Mouse (Mus musculus): ENCODE measurements around the gene Hsph1.

Hsph1 gene

DNA sequence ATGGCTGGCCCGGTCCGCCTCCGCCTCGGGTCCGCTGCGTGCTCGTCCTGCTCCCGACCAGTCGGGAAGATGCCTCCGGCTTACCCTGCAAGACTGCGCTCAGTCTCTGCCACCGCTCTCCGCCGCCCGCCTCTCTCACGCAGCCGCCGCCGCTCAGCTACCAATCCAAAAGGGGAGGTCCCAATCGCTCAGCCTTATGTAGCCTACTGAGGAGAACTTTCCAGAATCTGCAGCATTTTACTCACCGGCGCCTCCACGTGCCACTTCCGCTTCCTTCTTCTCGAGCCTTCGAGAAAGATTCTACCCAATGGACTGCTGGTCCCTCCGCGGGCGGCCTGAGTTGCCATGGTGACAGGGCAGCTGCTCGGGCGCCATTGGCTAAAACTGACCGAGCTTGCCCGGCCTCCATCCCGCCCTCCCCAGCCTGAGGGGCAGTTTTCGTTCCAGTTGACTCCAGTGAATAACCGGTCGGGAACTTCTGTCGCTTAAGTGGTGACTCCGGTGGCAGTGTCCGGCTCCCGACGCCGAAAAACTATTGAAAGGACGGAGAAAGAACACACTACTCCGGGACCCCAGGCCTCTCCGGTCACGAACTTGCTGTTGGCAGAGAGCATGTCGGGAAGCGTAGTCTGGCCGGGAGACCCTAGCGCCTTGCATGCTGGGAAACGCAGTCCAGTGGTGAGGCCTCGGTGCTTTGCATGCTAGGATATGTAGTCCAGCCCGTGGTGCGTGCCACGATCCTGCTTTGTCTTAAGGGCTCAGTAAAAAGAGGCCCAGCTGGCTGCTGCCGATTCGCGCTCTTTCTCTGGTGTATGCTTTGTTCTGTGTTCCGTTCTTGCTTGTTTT lies at the start of gene Hsph1:
Gene Hsph1 (minus strand): TSS at position 302 of the 846 bp plus-strand sequence.
- peak; percentile 100 for DNase-seq

DNA sequence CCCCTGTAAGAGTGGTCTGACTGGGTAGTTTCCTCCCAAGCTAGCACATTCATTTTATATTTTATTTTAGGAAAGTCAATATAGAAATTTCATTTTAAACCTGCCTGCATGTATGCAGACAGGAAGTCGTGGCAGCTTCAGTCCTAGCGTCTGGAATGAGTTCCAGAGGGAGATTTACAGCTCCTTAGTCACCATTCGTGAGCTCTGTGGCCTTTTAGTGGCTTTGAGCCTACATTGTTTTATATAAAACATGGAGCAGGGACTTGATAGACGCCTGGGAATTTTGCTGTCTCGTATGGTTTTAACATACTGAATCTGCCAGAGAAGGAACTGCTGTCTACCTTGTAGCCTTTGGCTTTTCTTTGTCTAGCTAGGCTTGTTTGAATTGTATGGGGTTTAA lies 44.8 kb upstream of the Hsph1 start:
- no peak for DNase-seq

DNA sequence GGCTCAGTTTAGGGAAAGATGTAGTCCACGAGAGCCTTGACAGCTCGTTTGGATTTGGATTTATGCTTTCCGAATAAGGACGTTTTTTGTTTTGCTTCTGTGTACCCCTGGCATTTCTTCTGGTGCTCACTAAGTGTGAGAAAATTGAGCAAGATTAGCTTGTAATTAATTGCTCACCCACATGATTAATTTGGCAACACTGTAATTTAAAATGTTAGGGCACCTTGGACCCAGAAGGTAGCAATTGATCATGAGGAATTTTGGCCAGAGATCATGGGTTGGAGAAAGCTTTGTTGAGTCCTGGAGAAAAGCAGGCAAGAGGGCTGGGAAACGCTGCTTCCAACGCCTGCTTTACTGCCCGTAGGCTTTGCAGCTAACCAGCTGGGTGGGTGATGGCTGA lies 43.7 kb upstream of the Hsph1 start:
- no peak for DNase-seq

DNA sequence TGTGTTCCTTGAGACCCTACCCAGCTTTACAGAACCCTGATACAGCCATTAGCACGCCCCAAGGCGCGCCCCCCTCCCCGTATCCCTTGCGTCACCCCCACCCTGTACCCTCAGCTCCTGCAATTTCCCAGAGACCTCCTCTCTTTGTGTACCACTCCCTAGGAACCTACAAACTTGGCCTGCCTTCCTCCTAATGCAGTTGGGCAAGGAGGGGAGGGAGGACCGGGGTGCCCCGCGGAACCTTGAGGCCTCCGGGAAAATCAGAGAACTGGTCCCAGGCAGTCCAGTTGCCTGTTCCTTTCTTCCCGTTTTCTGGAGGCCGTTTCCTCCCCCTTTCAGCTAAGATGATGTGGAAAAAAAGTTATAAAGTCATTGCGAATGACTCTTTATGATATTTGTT lies 43.2 kb upstream of the Hsph1 start:
- peak; percentile 6 for DNase-seq

DNA sequence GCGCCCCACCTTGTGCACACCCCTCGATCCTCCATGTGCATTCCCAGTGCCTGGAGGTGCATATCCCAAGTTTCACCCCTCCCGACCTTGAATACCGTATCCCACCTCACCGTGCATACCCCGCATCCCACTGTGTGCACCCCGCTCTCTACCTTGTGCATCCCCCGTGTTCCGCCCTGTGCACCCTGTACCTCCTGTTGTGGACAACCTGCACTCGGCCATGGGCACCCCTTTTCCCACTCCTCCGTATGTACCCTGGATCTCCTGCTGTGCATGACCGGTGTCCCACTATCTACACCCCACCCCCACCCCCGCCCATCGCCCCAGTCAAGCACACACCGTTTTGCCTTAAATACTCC lies 42.8 kb upstream of the Hsph1 start:
- DNase-seq, result peak; percentile 8

DNA sequence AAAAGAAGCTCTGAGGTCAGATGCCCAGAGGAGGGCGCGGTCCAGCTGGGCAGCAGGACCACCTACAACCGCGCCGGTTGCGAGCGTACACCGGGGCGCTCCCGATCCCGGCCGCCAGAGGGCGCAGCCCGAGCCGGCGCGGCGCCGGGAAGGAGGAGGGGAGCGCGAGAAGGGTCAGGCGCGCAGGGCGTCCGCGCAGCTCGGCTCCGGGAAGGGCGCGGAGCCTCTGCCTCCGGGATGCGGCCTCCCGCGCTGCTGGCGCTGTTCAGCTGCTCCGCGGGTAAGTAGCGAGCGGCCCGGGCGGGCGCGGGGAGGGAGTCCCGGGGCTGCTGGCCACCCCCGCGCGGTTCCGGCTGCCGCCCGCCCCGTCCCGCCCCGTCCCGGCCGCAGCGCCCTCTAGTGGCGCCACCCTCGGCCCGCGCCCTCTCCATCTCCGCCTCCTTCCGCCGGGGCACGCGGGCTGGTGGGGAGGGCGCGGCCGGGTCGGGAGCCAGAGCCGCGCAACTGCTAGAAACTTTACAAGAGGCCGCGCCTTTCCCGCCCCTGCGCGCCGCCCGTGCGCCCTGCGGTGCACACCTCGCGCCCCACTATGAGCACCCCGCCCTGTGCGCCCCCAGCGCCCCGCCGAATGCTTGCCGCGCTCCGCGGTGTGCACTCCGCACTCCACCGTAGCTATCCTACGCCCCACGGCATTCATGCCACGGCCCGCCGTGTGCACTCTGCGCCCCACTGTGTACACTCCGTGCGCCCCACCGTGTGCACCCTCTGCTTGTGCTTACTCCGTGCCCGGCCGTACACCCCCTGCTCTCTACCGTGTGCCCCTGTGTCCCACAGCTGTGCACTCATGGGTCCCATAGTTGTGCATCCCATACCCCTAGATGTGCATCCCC lies 42.2 kb upstream of the Hsph1 start, which contains the start of gene B3glct:
Gene B3glct (plus strand): TSS at position 131 of the 890 bp plus-strand sequence.
- DNase-seq, result peak; percentile 78

DNA sequence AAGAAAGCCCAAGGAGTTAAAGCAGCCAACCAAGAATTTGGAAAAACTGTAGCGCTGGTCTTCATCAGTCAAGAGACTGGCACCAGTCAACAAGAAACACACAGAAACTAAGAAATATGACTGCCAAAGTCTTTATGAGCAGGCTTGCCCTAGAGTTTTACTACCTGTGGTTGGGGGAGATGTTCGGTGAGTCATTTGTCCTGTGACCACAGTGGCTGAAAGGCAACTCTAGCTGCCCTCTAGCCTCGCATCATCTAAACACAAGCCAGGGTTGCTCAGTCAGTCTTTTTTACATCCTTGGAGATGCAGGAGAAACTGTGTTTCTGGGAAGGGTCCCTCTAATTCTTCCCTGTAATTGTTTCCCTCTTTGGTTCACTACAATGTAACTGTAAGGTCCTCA lies 41.0 kb upstream of the Hsph1 start:
- no peak for DNase-seq

DNA sequence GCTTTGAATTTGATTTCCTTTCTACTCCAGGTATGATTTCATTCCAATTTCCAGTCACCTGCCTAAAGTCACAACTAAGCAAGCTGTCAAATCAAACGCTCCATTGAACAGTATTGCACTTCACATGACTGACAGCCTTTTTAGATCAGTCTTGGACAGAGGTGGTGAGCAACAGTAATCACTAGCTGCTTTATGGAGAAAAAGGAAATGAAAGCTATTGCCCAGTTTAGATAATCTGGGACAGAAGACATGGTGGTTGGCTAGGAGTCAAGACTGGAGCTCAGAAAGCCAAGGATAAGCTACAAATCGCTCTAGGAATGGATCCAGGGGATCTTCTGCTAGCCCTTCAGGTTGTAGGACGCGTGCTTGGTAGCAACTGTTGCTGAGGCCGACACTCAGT lies 27.2 kb upstream of the Hsph1 start:
- DNase-seq, result no peak

DNA sequence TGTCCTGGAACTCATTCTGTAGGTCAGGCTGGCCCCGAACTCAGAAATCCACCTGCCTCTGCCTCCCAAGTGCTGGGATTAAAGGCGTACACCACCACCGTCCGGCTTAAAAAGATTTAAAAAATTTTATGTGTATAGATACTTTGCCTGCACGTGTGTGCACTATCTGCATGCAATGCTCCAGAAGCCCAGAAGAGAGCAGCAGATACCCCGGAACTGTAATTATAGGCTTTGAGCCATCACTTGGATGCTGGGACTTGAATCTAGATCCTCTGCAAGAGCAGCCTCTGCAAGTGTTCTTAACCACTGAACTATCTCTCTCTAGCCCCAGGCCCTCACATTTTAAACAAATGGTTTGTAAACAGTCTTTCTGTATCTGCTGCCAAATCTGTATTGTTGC lies 26.8 kb upstream of the Hsph1 start:
- DNase-seq, result no peak

DNA sequence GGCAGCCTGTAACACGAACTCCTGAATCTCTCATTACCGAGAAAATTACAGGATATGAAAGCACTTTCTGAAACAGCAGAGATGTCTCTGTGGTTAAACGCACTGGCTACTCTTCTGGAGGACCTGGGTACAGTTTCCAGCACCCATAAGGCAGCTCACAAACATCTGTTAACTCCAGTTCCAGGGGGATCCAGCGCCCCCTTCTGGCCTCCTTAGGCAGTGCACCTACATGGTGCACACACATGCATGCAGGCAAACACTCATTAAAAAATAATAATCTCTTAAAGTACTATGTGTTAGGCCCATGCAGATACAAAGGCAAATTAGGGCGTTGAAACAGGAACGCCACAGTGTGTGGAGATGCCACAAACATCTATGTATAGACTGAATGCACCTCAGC lies 25.3 kb upstream of the Hsph1 start:
- DNase-seq, result no peak

DNA sequence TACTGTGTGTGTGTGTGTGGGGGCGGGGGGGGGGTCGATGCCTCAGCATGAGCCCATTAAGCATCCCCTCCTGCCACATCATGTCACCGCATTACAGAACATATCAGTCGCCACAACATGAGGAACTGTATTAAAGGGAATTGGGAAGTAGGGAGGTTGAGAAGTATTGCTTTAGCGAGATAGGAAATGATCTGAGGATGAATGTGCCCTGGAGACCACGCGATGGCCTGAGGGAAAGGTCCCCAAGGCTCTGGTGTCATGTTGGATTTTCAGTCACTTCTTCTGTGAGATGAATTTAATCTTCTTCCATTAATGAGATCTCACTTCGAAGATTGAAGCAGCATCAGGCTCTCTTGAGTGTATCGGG lies 23.2 kb upstream of the Hsph1 start:
- DNase-seq, result no peak

DNA sequence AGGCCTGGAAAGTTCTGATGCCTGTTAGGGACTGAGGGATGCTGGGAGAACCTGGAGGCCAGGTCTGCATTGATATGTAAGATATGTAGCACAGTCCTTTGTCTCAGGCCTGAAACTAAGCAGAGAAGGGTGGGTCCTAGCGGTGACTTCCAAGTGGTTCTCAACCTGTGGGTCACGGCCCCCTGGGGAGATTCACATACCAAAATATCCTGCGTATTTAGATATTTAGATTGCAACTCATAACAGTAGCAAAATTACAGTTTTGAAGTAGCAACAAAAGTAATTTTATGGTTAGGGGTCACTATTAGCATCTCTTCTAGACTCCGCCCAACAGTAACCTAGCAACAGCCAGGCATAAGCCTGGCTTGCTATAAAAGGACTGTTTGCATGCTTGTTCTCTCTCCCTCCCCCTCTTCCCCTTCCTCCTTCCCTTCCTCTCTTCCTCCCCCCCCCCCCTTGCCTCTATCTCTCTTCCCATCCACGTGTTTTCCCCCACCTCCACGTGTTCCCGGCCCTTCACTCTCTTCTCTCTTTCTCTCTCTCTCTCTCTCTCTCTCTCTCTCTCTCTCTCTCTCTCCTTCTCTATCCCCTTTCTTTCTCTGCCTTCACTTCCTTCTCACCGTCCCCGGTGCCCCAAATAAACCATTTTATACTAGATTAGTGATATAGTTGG lies 22.7 kb upstream of the Hsph1 start:
- DNase-seq, result no peak

DNA sequence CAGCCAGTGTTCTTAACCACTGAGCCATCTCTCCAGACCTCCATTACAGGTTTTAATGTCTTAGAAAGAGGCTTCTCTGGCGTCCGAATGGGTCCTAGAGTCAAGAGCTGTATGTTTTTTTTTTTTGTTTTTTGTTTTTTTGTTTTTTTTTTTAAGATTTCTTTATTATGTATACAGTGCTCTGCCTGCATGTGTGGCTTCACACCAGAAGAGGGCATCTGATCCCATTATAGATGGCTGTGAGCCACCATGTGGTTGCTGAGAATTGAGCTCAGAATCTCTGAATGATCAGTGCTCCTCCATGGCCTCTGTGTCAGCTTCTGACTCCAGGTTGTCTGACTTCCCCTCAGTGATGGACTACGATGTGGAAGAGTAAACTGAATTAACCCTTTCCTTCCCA lies 21.8 kb upstream of the Hsph1 start:
- no peak for DNase-seq

DNA sequence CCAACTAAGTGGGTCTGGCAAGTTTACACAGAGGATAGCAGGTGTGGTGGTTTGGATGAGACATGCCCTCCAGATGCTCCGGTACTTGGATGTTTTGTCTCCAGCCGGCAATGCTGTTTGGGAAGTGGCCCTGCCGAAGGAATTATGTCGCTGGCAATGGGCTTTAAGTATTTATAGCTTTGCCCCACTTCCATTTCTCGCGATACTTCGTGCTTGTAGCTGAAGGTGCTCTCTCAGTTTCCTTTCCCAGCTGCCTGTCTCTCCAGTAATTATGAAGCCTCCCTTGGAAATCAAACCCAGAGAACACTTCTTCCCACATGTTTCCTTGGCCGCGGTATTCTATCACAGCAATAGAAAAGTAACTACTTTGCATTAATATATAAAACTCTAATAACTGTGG lies 19.5 kb upstream of the Hsph1 start:
- no peak for DNase-seq

DNA sequence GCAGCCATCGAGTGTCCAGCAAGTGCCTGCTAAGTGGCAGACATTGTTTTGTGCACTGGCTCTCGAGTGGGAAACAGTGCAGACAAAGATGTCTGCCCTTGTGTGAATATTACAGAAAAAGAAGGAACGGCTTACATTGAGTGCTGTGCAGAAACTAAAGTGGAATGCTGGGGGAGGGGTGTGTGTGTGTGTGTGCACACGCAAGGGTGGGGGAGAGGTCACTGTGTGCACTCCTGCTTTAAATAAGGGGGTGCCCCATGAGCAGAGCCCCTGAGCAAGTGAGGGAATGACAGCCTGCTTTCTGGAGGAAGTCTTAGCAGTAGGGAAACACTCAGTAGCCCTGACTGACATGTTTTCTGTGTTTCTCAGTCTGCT lies 14.0 kb upstream of the Hsph1 start:
- DNase-seq, result no peak

DNA sequence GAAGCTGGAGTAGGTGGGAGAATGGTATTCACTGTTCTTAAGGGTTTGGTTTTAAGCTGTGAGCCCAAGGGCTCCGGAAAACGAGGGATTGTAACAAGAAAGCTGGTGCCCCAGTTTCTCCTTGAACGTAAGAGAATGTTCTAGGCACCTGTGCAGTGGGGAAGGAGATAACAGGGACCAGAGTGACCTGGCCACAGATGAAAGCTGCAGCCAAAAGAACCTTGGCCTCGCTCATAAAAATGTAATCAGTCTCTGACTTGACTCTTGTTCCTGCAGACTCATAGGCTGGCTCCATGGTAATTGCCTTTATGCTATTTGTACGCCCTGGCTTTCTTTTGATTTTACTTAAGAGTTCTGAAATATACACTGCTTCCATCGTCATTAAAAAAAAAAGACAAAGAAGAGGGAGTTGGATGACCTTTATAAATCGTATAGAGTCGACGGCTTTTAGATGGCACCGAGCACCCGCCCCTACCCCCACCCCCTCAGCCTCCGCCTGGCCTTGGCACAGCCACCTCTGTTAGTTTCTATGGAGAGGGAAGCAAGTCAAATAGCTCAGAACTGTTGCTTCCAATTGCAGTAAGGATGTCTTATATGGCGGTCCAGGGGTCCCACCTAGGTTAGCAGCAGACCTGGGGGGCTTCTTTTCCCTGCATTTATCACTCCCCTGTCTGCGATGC lies 13.5 kb upstream of the Hsph1 start:
- DNase-seq, result no peak

DNA sequence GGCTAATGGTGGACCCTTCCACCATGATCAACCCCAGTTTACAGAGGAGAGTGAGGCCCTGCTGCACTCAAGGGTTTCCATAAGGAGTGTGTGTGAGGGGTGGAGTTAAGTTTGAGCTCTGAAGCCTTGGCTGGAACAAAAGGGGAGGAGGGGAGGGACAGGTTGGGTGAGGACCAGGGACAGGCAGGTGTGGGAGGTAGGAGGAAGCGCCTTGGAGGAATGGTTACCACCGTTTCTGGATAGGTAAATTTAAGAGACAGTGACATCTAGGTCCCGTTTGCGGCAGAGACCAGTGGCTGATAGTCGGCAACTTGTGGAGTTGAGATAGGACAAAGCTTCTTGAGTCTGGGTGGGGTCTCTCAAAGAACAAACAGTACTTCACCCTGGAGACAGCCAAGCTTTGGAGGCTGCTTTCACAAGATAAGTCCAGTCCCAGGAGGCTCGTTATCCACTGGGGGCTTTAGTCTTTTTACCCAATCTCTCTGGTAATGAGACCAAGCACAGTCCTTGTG lies 12.8 kb upstream of the Hsph1 start:
- DNase-seq, result no peak

DNA sequence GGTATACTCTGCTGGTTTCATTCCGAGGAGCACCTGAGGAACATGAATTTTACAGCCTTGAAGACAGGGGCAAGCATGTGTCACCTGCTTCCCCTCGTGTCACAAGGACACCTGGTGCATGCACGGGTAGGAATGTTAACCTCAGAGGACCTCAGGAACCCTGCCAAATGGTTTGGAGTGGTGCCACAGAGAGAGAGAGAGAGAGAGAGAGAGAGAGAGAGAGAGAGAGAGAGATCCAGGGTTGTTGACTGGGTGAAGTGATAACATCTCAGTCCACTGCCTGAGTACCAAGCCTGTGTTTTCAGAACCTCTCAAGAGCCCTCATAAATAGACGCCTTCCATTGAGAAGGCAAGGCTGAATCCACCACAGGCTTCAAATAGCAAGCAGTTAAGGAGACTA lies 12.0 kb upstream of the Hsph1 start:
- no peak for DNase-seq

DNA sequence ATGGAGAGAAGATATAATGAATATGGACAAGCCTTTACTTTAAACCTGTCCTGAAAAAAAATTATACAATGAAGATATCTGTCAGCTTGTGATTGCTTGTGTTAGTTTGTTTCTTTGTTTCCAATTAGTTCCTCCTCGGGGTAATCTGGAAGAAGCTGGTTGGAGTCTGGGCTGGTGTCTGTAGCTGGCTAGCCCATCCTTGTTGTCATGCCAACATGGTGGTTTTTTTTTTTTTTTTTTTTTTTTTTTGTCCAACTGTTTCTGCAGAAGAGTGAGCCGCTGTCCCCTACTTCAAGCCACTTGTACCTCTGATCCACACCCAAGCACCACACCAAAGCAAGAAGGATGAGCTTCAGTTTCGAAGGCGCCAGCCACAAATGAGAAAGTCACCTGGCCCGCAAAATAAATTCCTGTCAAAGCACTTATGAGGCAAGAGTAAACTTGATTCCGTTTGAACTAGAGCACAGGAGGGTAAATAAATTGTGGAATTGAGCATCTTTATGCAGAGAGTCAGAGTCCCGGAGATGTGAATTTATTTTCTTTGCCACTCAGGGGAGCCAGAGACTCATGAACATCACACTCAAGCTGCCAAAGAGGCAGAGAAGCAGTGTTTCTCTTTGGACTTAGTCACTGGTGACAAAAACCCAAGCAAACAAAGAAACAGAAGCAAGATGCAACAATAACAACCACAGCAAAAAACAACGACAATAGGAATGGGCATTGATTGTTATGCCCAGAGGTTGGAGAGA lies 11.4 kb upstream of the Hsph1 start:
- DNase-seq, result no peak

DNA sequence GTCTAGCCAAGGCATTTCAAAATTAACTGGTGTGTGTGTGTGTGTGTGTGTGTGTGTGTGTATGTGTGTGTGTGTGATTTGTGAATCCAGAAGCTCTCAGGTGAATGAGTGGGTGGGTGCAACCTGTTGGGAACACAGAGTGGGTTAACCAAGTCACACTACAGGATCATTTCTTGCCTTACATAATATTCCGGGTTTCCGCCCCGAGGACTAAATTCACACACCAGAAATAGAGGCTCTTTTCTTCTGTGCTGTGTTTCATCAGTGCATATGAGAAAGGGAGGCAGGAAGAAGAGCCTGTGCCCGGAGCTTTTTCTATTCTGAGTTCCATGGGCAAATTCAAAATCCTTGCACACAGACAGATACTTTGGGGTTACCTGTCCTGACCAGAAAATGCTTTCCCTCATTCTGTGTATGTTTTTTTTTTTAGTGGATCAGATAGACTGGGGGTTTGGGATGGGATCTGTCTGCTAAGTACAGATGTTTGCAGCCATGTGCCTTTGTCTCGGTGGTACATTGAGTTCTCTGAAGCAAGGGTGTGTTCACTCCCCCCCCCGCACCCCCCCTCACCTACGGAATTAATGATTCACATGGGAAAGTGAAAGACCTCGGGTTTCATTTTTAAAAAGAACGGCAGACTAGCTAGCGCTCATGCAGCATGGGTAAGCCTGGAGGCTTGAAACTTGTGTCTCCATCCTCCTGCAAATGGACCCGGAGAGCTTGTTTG lies 6.8 kb upstream of the Hsph1 start:
- DNase-seq, result no peak

DNA sequence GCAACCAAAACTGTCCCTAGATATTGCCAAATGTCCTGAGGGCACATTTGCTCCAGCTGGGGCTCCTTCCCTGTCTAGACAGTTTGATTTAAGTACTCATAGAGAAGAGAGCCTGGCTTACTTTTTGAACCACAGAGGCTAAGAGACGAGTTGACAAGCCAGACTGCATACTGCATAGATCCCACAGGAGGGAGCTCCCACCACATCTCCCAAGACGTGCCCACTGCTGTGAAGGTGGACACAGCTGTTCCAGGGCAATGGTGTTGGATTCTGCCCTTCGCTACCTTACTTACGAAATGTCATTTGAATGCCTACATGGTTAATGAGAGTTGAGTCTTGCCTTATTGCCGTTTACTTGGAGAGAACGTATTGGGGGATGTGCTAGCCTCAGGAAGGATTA lies 6.2 kb upstream of the Hsph1 start:
- DNase-seq, result no peak

Data from cerebellum, adult 8-10 months (tissue).